Mouse (Mus musculus) liver, embryonic 15.5 days (tissue): ENCODE measurements around the gene Nabp2. TPM values are rescaled to one million over a fixed set of nuclear protein-coding genes. Genes with fewer than 3 reads are reported as not detected.

Experiments used
- ATAC-seq: fragments of 200-750 bp; cut with Nextera tagmentation; 2 replicates; pipeline ENCODE4 v1.8.0; 2017; ENCODE audit warnings: moderate number of reproducible peaks, mild to moderate bottlenecking, moderate library complexity; ENCODE audit not compliant: insufficient read depth
- H3K27ac ChIP-seq: fragments of 300-500 bp; sonication (generic); replicated peaks from 2 replicates; pipeline ENCODE4 v1.5.1; 2015; ENCODE audit warnings: mild to moderate bottlenecking, inconsistent platforms
- H3K27me3 ChIP-seq: fragments of 300-500 bp; sonication (generic); 2 replicates; pipeline ENCODE4 v1.6.1; 2015; ENCODE audit warnings: mild to moderate bottlenecking, inconsistent platforms
- H3K36me3 ChIP-seq: fragments of 300-500 bp; sonication (generic); replicated peaks from 2 replicates; pipeline ENCODE4 v1.6.1; 2015; ENCODE audit warnings: moderate library complexity, mild to moderate bottlenecking, inconsistent platforms
- H3K4me1 ChIP-seq: fragments of 300-500 bp; sonication (generic); replicated peaks from 2 replicates; pipeline ENCODE4 v1.6.1; 2015; ENCODE audit warnings: inconsistent platforms
- H3K4me2 ChIP-seq: fragments of 300-500 bp; sonication (generic); 2 replicates; pipeline ENCODE4 v1.6.1; 2015; ENCODE audit warnings: moderate library complexity, mild to moderate bottlenecking, inconsistent platforms
- H3K4me3 ChIP-seq: fragments of 300-500 bp; sonication (generic); replicated peaks from 2 replicates; pipeline ENCODE4 v1.5.1; 2015; ENCODE audit warnings: mild to moderate bottlenecking, inconsistent platforms
- H3K9ac ChIP-seq: fragments of 300-500 bp; sonication (generic); 2 replicates; pipeline ENCODE4 v1.6.1; 2015; ENCODE audit warnings: moderate library complexity, mild to moderate bottlenecking, inconsistent platforms
- H3K9me3 ChIP-seq: fragments of 300-500 bp; sonication (generic); replicated peaks from 2 replicates; pipeline ENCODE4 v1.6.1; 2016; ENCODE audit warnings: inconsistent platforms
- whole genome bisulfite sequencing: fragments of 180-500 bp; shearing (Covaris S2); methylation state at CpG from one replicate; pipeline ENCODE4 v1.1.7; 2015; ENCODE audit warnings: mixed read lengths; ENCODE audit not compliant: insufficient replicate concordance; 5-methylcytosine and 5-hydroxymethylcytosine counted together
- polyA plus RNA-seq: library from polyadenylated mRNA; unstranded; fragments of >200 nt; fragmentation: Nextera tagmentation; extraction: Ambion mirVana; gene quantifications from 2 replicates; pipeline ENCODE4 v1.2.1, GENCODE M21; 2015

Nabp2 gene
- polyA plus RNA-seq, 1 experiment from 2014 or later, result 37.5 TPM

DNA sequence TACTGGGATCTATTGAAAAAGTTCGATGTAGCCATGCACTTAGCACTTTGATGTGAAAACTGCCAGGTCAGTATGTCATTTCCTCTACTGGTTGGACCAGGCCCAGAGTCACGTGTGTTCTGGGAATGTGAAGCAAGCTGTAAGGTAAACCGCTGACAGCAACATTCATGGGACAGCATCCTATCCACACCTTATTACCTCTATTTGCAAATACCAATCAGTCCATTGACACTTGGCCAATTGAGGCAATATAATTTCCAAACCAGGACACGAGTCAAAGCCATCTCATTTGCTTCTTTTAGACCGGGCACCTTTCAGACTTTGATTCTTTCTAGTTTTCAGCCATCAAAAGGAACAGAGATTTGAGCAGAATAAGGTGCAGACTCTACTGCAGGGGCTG is 17.8 kb upstream of the Nabp2 start:
- Histone ChIP-seq H3K9ac (no peak overlapping the region), H3K4me1 (peaks cover 8% of the 10 kb centered on the region; the same call in 1 of the 2 replicates), H3K9me3 (no peaks in the 10 kb centered on the region), H3K4me3 (no peak overlapping the region), H3K4me2 (no peak overlapping the region), H3K27ac (no peak overlapping the region), H3K36me3 (peaks cover 37% of the 10 kb centered on the region), H3K27me3 (no peaks in the 10 kb centered on the region)
- no peak for ATAC-seq
- 78% methylated on average over 5 of the region's 5 CpGs for WGBS

DNA sequence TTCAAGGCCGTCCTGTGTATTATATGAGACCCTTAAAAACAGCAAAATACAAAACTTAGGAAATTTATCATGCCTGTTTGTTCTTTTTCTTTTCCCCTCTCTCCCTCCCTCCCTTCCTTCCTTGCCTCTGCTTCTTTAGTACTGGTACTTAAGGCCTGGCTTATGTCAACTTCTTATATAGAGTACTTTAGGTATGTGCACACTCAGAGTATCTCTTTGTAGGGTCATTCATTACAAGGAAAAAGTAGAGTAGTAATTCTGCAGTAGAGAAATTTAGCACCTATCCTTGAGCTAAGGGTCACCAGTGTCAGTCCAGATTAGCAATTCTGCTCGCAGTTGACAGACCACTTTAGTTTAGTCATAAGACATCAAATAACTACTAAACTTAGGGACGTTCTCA is 14.0 kb upstream of the Nabp2 start:
- no peaks in the 10 kb centered on the region for H3K27me3 ChIP-seq
- H3K4me3 ChIP-seq, result no peak overlapping the region
- no peak overlapping the region for H3K4me2 ChIP-seq
- no peak overlapping the region for H3K27ac ChIP-seq
- H3K9ac ChIP-seq, result no peak overlapping the region
- WGBS, result 64% methylated on average over 3 of the region's 3 CpGs
- H3K4me1 ChIP-seq, result peaks cover 8% of the 10 kb centered on the region; the same call in 1 of the 2 replicates
- H3K9me3 ChIP-seq, result no peaks in the 10 kb centered on the region
- H3K36me3 ChIP-seq, result peaks cover 48% of the 10 kb centered on the region
- ATAC-seq, result no peak

- Histone ChIP-seq H3K27me3 (no peaks in the 10 kb centered on the region), H3K36me3 (peaks cover 42% of the 10 kb centered on the region), H3K4me1 (peaks cover 8% of the 10 kb centered on the region; the same call in 1 of the 2 replicates), H3K4me2 (no peak overlapping the region), H3K4me3 (no peak overlapping the region), H3K9ac (no peak overlapping the region), H3K27ac (no peak overlapping the region), H3K9me3 (no peaks in the 10 kb centered on the region)
- peak; percentile 12; the same call in 1 of the 2 replicates for ATAC-seq
- 15% methylated on average over 7 of the region's 7 CpGs for WGBS
Measured at GRCm38 (mm10) chr10:128424604-128425003, 13.3 kb upstream of the Nabp2 start.

DNA sequence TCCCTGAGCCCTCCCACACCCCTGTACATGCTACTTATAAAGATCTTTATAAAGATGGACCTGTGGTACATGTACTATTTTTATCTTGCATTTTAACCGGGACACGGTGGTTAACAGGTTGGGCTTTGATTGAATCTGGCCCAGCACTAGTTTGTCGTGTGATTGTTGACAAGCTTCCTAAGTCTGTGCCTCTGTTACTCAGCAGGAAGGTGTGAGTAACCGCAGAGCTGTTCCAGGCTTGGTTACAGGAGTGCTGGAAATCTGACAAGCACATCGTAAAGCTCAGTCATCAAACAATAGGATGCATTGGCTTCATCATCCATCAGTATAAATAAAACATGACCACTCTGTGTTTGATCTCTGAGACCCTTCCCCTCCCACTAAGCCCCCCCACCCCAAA is 11.1 kb upstream of the Nabp2 start:
- H3K27ac ChIP-seq, result no peak overlapping the region
- no peaks in the 10 kb centered on the region for H3K9me3 ChIP-seq
- no peaks in the 10 kb centered on the region for H3K27me3 ChIP-seq
- peaks cover 36% of the 10 kb centered on the region for H3K36me3 ChIP-seq
- peaks cover 8% of the 10 kb centered on the region; the same call in 1 of the 2 replicates for H3K4me1 ChIP-seq
- H3K4me2 ChIP-seq, result no peak overlapping the region
- no peak overlapping the region for H3K4me3 ChIP-seq
- ATAC-seq, result no peak
- H3K9ac ChIP-seq, result no peak overlapping the region
- 57% methylated on average over 5 of the region's 5 CpGs for WGBS

DNA sequence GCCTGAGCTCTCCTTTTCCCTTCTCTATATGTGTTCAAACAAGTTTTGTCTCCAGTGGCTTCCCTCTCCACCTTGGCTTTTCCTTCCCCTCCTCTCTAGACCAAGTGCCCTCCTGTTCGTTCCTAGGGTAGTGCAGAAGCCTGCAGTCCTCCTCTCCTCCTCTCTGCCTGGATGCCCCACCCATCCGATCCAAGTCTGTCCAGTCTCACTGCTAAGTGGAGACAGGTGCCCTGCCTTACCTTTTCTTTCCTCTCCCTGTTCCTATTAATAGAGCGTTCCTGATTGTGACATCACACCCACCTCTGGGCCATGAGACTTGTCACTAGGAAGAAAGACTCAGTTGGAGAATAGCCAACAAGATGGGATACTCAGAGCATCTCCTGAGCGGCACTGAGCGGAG is 3.6 kb upstream of the Nabp2 start:
- no peak for ATAC-seq
- no peak overlapping the region for H3K27ac ChIP-seq
- H3K9ac ChIP-seq, result no peak overlapping the region
- no peaks in the 10 kb centered on the region for H3K27me3 ChIP-seq
- no peak overlapping the region for H3K4me2 ChIP-seq
- peaks cover 45% of the 10 kb centered on the region for H3K4me1 ChIP-seq
- no peak overlapping the region for H3K4me3 ChIP-seq
- no peaks in the 10 kb centered on the region for H3K9me3 ChIP-seq
- H3K36me3 ChIP-seq, result peaks cover 20% of the 10 kb centered on the region
- WGBS, result 77% methylated on average over 5 of the region's 5 CpGs

DNA sequence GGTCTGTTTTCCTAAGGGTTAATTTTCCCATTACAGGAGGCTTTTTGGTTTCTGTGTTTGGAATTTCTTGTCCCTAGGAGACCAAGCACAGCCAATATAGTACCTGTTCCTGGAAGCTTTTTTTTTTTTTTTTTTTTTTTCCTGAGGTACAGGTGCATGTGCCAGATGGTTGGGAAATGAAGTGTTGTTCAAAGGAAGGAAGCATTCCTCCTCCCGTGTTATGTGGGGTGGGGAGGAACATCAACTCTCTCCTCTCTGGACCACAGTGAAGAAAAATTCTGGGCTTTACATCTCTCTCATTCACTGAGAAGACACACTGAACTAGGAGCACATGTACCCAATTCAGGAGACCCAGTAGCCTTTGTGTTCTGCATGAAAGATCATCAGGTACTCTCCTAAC is 1.8 kb upstream of the Nabp2 start:
- ATAC-seq, result no peak
- no peak overlapping the region for H3K27ac ChIP-seq
- peaks cover 11% of the 10 kb centered on the region for H3K36me3 ChIP-seq
- no peaks in the 10 kb centered on the region for H3K27me3 ChIP-seq
- peak overlapping the region; percentile 98 for H3K4me2 ChIP-seq
- H3K4me3 ChIP-seq, result peak overlapping the region; percentile 84; the same call in 1 of the 2 replicates
- peaks cover 58% of the 10 kb centered on the region for H3K4me1 ChIP-seq
- no peak overlapping the region for H3K9ac ChIP-seq
- no peaks in the 10 kb centered on the region for H3K9me3 ChIP-seq
- 69% methylated on average over 1 of the region's 1 CpGs for whole genome bisulfite sequencing

- Histone ChIP-seq H3K9me3 (no peaks in the 10 kb centered on the region), H3K36me3 (peaks cover 16% of the 10 kb centered on the region), H3K27ac (peak overlapping the region; percentile 82; the same call in 1 of the 2 replicates), H3K27me3 (no peaks in the 10 kb centered on the region), H3K4me1 (peaks cover 59% of the 10 kb centered on the region), H3K4me3 (peak overlapping the region; percentile 84), H3K4me2 (peak overlapping the region; percentile 98), H3K9ac (peak overlapping the region; percentile 80; the same call in 1 of the 2 replicates)
- no peak for ATAC-seq
- WGBS, result 10% methylated on average over 1 of the region's 1 CpGs
Measured at GRCm38 (mm10) chr10:128412558-128412957, 1.3 kb upstream of the Nabp2 start.

- Histone ChIP-seq H3K9ac (peak overlapping the region; percentile 80), H3K27me3 (no peaks in the 10 kb centered on the region), H3K27ac (peak overlapping the region; percentile 82), H3K9me3 (no peaks in the 10 kb centered on the region), H3K4me2 (peak overlapping the region; percentile 98), H3K4me3 (peak overlapping the region; percentile 84), H3K36me3 (peaks cover 20% of the 10 kb centered on the region), H3K4me1 (peaks cover 59% of the 10 kb centered on the region)
- WGBS, result 4% methylated on average over 14 of the region's 14 CpGs
- ATAC-seq, result no peak
Measured at GRCm38 (mm10) chr10:128412055-128412381, 726 bp upstream of the Nabp2 start.

- H3K36me3 ChIP-seq, result peaks cover 20% of the 10 kb centered on the region
- no peak for ATAC-seq
- H3K4me2 ChIP-seq, result peak overlapping the region; percentile 98
- no peaks in the 10 kb centered on the region for H3K27me3 ChIP-seq
- H3K9me3 ChIP-seq, result no peaks in the 10 kb centered on the region
- H3K4me1 ChIP-seq, result peaks cover 53% of the 10 kb centered on the region
- WGBS, result 17% methylated on average over 4 of the region's 4 CpGs
- H3K9ac ChIP-seq, result peak overlapping the region; percentile 79
- peak overlapping the region; percentile 82 for H3K27ac ChIP-seq
- peak overlapping the region; percentile 84 for H3K4me3 ChIP-seq
Measured at GRCm38 (mm10) chr10:128410560-128410845, 789 bp downstream of the Nabp2 start.

GRCm38 (mm10) chr10:128409692-128410559 is 1.4 kb downstream of the Nabp2 start:
- peaks cover 53% of the 10 kb centered on the region for H3K4me1 ChIP-seq

GRCm38 (mm10) chr10:128408591-128409535 is 2.4 kb downstream of the Nabp2 start:
- Histone ChIP-seq H3K4me2 (peak overlapping the region; percentile 98), H3K36me3 (peaks cover 20% of the 10 kb centered on the region), H3K4me1 (peaks cover 48% of the 10 kb centered on the region), H3K4me3 (peak overlapping the region; percentile 84), H3K9me3 (no peaks in the 10 kb centered on the region), H3K27me3 (no peaks in the 10 kb centered on the region), H3K27ac (peak overlapping the region; percentile 78), H3K9ac (peak overlapping the region; percentile 79)
- ATAC-seq, result peak; percentile 0; the same call in 1 of the 2 replicates
- 14% methylated on average over 35 of the region's 35 CpGs for WGBS

More at GRCm38 (mm10) chr10:128409692-128410559, 1.4 kb downstream of the Nabp2 start:
- Histone ChIP-seq H3K9ac (peak overlapping the region; percentile 79), H3K27ac (peak overlapping the region; percentile 82), H3K27me3 (no peaks in the 10 kb centered on the region), H3K4me3 (peak overlapping the region; percentile 84), H3K36me3 (peaks cover 20% of the 10 kb centered on the region), H3K9me3 (no peaks in the 10 kb centered on the region), H3K4me2 (peak overlapping the region; percentile 98)
- 4% methylated on average over 36 of the region's 36 CpGs for WGBS
- peak; percentile 87 for ATAC-seq
